Mouse (Mus musculus): ENCODE measurements around the gene Irf2bp2.

DNA sequence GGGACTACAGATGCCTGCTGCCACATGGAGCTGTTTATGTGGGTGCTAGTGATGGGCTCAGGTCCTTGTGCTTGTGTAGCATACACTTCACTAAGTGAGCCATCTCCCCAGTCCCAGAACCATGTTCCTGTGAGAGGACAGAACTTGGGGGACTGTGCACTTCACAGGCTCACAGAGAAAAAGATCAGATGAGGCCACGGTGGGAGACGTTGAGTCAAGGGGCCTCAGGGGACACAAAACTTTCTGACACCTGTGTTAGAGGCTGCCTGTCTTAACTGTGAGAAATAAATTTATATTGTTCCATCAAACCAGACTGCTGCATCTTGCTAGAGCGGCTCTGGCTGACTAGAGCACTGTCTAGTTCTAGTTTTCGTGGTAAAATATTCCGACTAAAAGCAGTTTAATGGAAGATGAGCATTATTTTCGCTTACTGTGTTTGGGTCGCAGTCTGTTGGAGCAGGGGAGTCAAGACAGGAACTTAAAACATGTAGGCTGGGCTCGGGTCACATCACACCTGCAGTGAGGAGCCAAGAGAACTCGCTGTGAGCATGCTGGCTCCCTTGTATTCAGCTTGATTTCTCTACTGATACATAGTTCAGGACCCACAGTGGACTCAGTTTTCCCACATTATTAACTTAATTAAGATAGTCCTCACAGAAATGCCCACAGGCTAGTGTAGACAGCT lies 28.5 kb upstream of the Irf2bp2 start:
- TF ChIP-seq CTCF (IDR thresholded peaks at IDR 0.05; ENCODE audit: low read depth) (no peak), EP300 (IDR thresholded peaks at IDR 0.05; ENCODE audit: low read depth) (no peak)

Data from heart, postnatal 0 days (tissue).